Mouse (Mus musculus) brown adipose tissue, adult 24 weeks (tissue): ENCODE results near the gene Ppp1r32. TPM values are rescaled to one million over a fixed set of nuclear protein-coding genes. Genes with fewer than 3 reads are reported as not detected.
A peak's percentile ranks its signal among the peaks of the same experiment; 100 is the strongest.

ENCODE experiments used
- H3K27ac ChIP-seq: fragments of 200-500 bp; replicated peaks from 2 replicates; pipeline ENCODE4 v1.5.1; 2012; ENCODE audit warnings: low read depth, mild to moderate bottlenecking, low read length
- H3K4me1 ChIP-seq: fragments of 200-500 bp; 2 replicates; pipeline ENCODE4 v1.6.1; 2012; ENCODE audit warnings: low read length, mixed read lengths; ENCODE audit not compliant: control insufficient read depth, insufficient read depth, insufficient read length
- H3K4me3 ChIP-seq: fragments of 200-500 bp; 2 replicates; pipeline ENCODE4 v1.5.1; 2012; ENCODE audit warnings: low read depth, mild to moderate bottlenecking, low read length, moderate library complexity; ENCODE audit not compliant: insufficient read depth
- polyA plus RNA-seq: library from polyadenylated mRNA; stranded (reverse); fragments of >200 nt; gene quantifications from 2 replicates; pipeline ENCODE4 v1.2.4, GENCODE M21; 2012; ENCODE audit not compliant: missing spikeins, insufficient read depth, insufficient read length

Gene Ppp1r32
- not detected in 2 replicates for polyA plus RNA-seq

DNA sequence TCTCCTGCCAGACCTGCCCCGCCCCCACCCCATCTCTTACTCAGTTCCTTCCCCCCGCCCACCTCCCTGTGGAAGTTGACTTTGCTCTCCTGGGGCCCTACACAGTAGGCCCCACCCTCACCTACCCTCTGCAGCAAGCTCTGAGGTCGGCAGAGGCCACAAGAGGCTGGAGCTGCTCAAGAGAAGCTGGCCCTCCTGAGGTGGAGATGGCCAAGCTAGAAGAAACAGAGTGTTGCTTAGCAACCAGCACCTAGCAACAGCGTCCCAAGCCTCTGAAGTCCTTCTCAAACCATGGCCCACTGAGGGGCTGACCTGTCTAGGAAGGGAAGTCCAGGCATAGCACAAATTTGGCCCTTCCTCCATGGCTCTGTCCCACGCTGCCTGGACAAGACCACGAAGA lies at the start of gene Ppp1r32:
Gene Ppp1r32, minus strand, starts transcription at position 226 of the 400 bp plus-strand sequence.
- Histone ChIP-seq H3K4me3 (no peak within 1 kb of the TSS), H3K4me1 (no peaks in the 10 kb centered on the region), H3K27ac (no peak within 1 kb of the TSS)

- no peak overlapping the region for H3K4me3 ChIP-seq
- H3K4me1 ChIP-seq = peaks cover 4% of the 10 kb centered on the region; the same call in 1 of the 2 replicates
These were observed 47.4 kb upstream of the Ppp1r32 start for GRCm38 (mm10) chr19:10530082-10530481.

GRCm38 (mm10) chr19:10525910-10526309 lies 43.2 kb upstream of the Ppp1r32 start, which contains the start of gene Sdhaf2:
Gene Sdhaf2 (minus strand): TSS chr19:10526142.
- Histone ChIP-seq H3K27ac (peak within 1 kb of the TSS; percentile 94), H3K4me1 (peaks cover 7% of the 10 kb centered on the region; the same call in 1 of the 2 replicates), H3K4me3 (peak within 1 kb of the TSS; percentile 98)

More at GRCm38 (mm10) chr19:10530082-10530481, 47.4 kb upstream of the Ppp1r32 start:
- no peak overlapping the region for H3K27ac ChIP-seq

GRCm38 (mm10) chr19:10525106-10525901 lies 42.6 kb upstream of the Ppp1r32 start, which contains the start of gene Cpsf7:
Gene Cpsf7 (plus strand): TSS chr19:10525266.
- Histone ChIP-seq H3K27ac (peak within 1 kb of the TSS; percentile 94), H3K4me1 (peaks cover 7% of the 10 kb centered on the region; the same call in 1 of the 2 replicates), H3K4me3 (peak within 1 kb of the TSS; percentile 98)

- H3K4me1 ChIP-seq = peaks cover 7% of the 10 kb centered on the region; the same call in 1 of the 2 replicates
- peak overlapping the region; percentile 89 for H3K4me3 ChIP-seq
- peak overlapping the region; percentile 81 for H3K27ac ChIP-seq
These were observed 42.0 kb upstream of the Ppp1r32 start for GRCm38 (mm10) chr19:10524784-10525105.

- Histone ChIP-seq H3K27ac (no peak overlapping the region), H3K4me1 (peaks cover 7% of the 10 kb centered on the region; the same call in 1 of the 2 replicates), H3K4me3 (no peak overlapping the region; the same call in 1 of the 2 replicates)
These were observed 40.9 kb upstream of the Ppp1r32 start for GRCm38 (mm10) chr19:10523483-10524080.

GRCm38 (mm10) chr19:10521926-10522325 lies 39.2 kb upstream of the Ppp1r32 start:
- no peak overlapping the region for H3K27ac ChIP-seq
- H3K4me3 ChIP-seq = no peak overlapping the region

DNA sequence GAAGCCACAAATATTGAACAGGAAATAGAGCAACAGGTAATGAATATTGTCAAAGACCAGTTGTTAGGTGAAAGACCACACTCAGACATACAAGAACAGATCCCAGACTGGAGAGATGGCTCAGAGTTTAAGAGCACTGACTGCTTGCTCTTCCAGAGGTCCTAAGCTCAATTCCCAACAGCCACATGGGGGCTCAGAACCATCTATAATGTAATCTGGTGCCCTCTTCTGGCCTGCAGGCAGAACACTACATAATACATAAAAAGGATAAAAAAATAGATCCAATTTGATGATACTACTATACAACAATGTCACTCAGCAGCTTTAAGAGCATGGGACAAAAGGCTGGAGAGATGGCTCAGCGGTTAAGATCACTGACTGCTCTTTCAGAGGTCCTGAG lies 37.6 kb upstream of the Ppp1r32 start:
- Histone ChIP-seq H3K4me1 (0 out of 2 replicates have a peak, but pooled peaks cover 3% of the 10 kb centered on the region), H3K27ac (no peak overlapping the region), H3K4me3 (no peak overlapping the region)

More at GRCm38 (mm10) chr19:10521926-10522325, 39.2 kb upstream of the Ppp1r32 start:
- H3K4me1 ChIP-seq = peaks cover 7% of the 10 kb centered on the region; the same call in 1 of the 2 replicates

DNA sequence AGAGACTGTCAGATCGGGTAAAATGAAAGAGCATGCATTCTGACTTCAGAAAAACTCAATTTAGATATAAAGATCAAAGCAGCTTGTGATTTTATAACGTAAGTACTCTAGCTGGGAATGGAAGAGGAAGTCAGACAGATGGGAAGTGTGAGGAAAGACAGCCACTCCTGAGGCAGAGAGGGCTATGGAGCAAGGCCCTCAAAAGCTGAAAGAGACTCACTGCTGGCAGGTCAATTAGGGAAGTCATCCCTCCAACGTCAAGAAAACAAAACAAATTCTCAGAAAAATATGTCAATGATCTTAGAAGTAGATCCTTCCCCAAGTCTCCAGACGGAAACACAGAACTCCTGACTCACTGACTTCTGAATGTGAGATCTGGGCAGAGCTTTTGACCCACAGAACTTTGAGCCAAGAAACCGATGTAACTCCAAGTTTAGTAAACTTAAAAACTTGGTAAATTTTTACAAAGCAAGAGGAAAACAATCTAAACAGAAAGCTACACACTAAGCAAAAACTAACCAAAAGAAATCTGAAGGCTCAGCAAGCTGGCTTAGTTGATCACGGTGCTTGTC lies 28.1 kb upstream of the Ppp1r32 start:
- Histone ChIP-seq H3K27ac (peak overlapping the region; percentile 69), H3K4me1 (no peaks in the 10 kb centered on the region), H3K4me3 (no peak overlapping the region)

DNA sequence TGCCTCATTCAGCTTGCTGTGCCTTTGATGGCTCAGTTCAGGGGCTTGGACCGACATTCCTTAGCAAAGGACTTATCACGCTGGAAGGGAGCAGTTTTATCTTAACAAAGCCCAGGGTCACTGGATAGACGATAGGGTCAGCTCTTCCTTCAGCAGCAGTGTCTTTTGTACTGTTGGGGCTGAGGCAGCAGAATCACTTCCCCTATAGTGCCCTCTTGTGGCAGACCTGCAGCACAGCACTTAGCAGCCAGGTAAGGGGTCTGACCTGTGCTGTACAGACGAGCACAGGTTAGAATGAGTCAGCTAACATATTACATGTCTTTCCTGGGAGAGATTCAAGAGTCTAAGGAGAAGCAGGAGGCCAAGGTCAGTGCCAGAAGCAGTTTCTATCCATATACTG lies 19.8 kb upstream of the Ppp1r32 start:
- Histone ChIP-seq H3K27ac (no peak overlapping the region), H3K4me1 (no peaks in the 10 kb centered on the region), H3K4me3 (no peak overlapping the region)

GRCm38 (mm10) chr19:10500581-10500980 lies 17.9 kb upstream of the Ppp1r32 start:
- H3K4me3 ChIP-seq = no peak overlapping the region
- no peaks in the 10 kb centered on the region for H3K4me1 ChIP-seq
- no peak overlapping the region for H3K27ac ChIP-seq

DNA sequence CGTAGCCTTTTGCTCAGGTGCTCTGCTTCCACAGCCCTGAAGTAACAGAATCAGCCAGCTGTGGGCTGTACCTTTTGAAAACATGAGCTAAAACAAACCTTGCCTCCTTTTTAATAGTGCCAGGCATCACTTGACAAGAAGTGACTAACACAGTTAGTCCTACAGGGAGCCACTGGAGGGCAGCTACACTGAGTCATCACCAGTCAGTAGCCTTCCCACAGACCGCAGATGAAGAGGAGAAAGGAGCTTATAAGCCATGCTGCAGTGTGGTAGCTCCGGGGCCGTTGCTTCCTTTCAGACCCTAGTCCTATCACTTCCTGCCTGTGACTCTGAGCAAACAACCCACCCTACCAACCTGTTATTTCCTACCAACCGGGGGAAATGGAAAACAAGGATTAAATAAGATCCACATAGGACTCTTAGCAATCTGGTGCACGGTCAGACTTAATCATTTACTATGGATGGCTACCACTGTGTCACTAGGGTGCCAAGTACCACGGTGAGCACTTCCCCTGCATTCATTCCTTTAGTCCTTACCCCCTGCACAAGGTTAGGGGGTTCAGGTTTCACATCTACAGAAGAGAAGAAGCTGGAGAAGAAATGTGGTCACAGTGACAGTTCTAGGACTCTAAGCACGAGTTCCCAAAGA lies 14.9 kb upstream of the Ppp1r32 start:
- no peak overlapping the region for H3K27ac ChIP-seq
- H3K4me1 ChIP-seq = no peaks in the 10 kb centered on the region
- H3K4me3 ChIP-seq = no peak overlapping the region

- Histone ChIP-seq H3K4me3 (no peak overlapping the region), H3K27ac (no peak overlapping the region), H3K4me1 (no peaks in the 10 kb centered on the region)
These were observed 14.2 kb upstream of the Ppp1r32 start for GRCm38 (mm10) chr19:10496976-10497375.

- no peak overlapping the region for H3K4me3 ChIP-seq
- H3K27ac ChIP-seq = no peak overlapping the region
- no peaks in the 10 kb centered on the region for H3K4me1 ChIP-seq
These were observed 12.9 kb upstream of the Ppp1r32 start for GRCm38 (mm10) chr19:10495670-10496069.

- Histone ChIP-seq H3K27ac (no peak overlapping the region), H3K4me1 (no peaks in the 10 kb centered on the region), H3K4me3 (no peak overlapping the region)
These were observed 3.6 kb upstream of the Ppp1r32 start for GRCm38 (mm10) chr19:10486264-10486738.
